Mouse (Mus musculus): Measurements from ENCODE around the gene Dpt. TPM values are rescaled to one million over a fixed set of nuclear protein-coding genes. Genes with fewer than 3 reads are reported as not detected.

Dpt gene
- polyA plus RNA-seq (2012; ENCODE audit: low replicate concordance), result not detected in 2 replicates

DNA sequence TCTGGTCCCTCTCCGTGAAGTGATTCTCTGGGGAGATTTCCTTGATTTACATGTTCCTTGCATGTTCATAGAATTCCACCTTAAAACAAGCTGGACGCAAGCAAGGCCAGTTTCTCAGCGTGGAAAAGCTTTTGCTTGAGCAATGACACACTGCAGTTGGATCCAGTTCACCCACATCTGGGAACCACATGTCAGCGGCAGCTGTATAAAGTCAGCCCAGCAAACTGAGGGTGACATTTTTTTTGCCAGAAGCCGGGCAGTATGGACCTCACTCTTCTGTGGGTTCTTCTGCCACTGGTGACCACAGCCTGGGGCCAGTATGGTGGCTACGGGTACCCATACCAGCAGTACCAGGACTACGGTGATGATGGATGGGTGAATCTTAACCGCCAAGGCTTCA is at the start of gene Dpt:
Dpt (plus strand) TSS at position 174 of the 400 bp plus-strand sequence.

Other genes starting within 250 kb of the Dpt start
- 0.69 TPM in 1 of 2 replicates, not detected in the other for gene Xcl1, start 138.9 kb downstream of the Dpt start, polyA plus RNA-seq (2012; ENCODE audit: low replicate concordance)